Mouse (Mus musculus): ENCODE measurements around the gene Plekhg1. TPM values are rescaled to one million over a fixed set of nuclear protein-coding genes. Genes with fewer than 3 reads are reported as not detected.

Gene Plekhg1
- polyA plus RNA-seq, 1 experiment from 2014 or later = 9.8 TPM

GRCm38 (mm10) chr10:3881179-3881578, 141.0 kb downstream of the Plekhg1 start:
- WGBS = 67% methylated on average over 2 of the region's 2 CpGs
- no peaks in the 10 kb centered on the region for H3K36me3 ChIP-seq
- DNase-seq (ENCODE audit: low spot score) = no peak

DNA sequence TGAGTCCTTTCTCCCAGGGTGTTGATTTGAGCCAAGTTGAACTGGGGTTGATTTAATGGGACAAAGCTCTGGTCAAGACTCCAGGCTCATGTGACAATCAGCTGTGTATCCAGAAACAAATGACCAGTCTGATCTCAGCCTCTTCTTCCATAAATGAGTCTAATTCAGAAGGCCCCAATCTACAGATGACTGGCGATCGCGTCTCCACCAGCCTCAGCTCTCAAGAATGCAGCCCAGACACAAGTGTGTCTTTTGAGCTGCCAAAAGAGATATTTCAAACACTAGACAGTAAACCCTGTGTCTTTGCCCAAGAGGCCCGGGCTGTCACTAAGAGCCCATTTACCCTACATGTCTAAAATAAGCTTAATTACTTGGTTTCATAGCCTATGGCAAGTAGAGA, 148.3 kb downstream of the Plekhg1 start:
- Histone ChIP-seq H3K4me3 (no peak overlapping the region), H3K4me1 (peaks cover 15% of the 10 kb centered on the region)
- 88% methylated on average over 4 of the region's 4 CpGs for whole genome bisulfite sequencing

More at GRCm38 (mm10) chr10:3881179-3881578, 141.0 kb downstream of the Plekhg1 start:
- Histone ChIP-seq H3K27me3 (ENCODE audit: low read depth, poor library complexity, severe bottlenecking) (no peaks in the 10 kb centered on the region), H3K4me1 (no peaks in the 10 kb centered on the region), H3K27ac (no peak overlapping the region), H3K4me3 (no peak overlapping the region), H3K9me3 (replicated peaks) (no peaks in the 10 kb centered on the region)

DNA sequence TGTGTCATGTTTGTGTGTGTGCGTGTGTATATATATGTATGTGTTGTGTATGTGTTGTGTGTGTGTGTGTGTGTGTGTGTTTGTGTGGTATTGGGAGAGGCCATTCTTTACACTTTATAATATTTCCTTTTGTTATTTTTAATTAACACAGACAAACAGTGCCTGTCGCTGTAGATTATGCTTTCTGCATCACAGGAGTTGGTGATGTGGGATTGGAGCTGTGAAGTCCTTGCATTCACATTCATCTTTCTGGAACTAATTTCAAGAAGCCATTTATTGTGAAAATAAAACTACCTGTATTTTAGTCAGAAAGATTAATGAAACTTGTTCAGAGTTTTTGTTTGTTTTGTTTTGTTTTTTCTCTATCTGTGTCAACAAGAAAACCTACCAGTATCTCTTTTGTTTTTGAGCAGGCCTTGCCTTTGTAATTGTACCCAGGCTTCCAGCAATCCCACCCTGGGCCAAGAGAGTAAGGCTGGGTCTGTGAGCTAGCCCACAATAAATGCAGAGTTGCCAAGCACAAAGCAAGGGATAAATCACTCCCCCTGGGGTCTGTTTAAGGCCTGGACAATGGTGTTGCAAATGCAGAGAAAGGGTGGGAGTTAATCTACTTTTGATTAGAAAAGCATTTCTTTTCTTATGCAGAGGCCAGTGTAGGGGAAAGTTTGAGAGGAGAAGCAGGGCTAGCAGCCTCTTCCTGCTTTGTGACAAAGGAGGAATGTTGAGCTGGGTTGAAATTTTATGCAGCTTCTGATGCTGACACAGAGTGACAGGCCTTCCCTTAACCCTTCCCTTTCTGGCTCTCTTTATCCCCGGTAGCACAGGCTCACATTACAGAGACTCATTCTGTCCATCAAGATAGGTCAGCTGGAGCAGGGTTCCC, 151.5 kb downstream of the Plekhg1 start:
- no peak for DNase-seq (ENCODE audit: low spot score)
- Histone ChIP-seq H3K4me1 (peaks cover 15% of the 10 kb centered on the region), H3K9me3 (replicated peaks) (no peaks in the 10 kb centered on the region), H3K36me3 (no peaks in the 10 kb centered on the region), H3K27me3 (ENCODE audit: low read depth, poor library complexity, severe bottlenecking) (no peaks in the 10 kb centered on the region), H3K4me3 (no peak overlapping the region), H3K27ac (peak overlapping the region; percentile 71)
- 40% methylated on average over 3 of the region's 3 CpGs for WGBS

More for the DNA sequence above, 148.3 kb downstream of the Plekhg1 start:
- Histone ChIP-seq H3K27ac (no peak overlapping the region), H3K27me3 (ENCODE audit: low read depth, poor library complexity, severe bottlenecking) (no peaks in the 10 kb centered on the region), H3K9me3 (replicated peaks) (no peaks in the 10 kb centered on the region), H3K36me3 (no peaks in the 10 kb centered on the region)
- no peak for DNase-seq (ENCODE audit: low spot score)

- Histone ChIP-seq H3K4me1 (peaks cover 12% of the 10 kb centered on the region), H3K27ac (peak overlapping the region; percentile 71), H3K27me3 (ENCODE audit: low read depth, poor library complexity, severe bottlenecking) (no peaks in the 10 kb centered on the region), H3K4me3 (no peak overlapping the region), H3K36me3 (no peaks in the 10 kb centered on the region), H3K9me3 (replicated peaks) (no peaks in the 10 kb centered on the region)
- 56% methylated on average over 3 of the region's 3 CpGs for WGBS
- DNase-seq (ENCODE audit: low spot score) = no peak
Measured at GRCm38 (mm10) chr10:3892368-3892767, 152.2 kb downstream of the Plekhg1 start.

GRCm38 (mm10) chr10:3898068-3898467, 157.9 kb downstream of the Plekhg1 start:
- Histone ChIP-seq H3K4me3 (no peak overlapping the region), H3K9me3 (replicated peaks) (no peaks in the 10 kb centered on the region), H3K4me1 (0 out of 2 replicates have a peak, but pooled peaks cover 4% of the 10 kb centered on the region), H3K36me3 (no peaks in the 10 kb centered on the region), H3K27ac (no peak overlapping the region), H3K27me3 (ENCODE audit: low read depth, poor library complexity, severe bottlenecking) (no peaks in the 10 kb centered on the region)
- 39% methylated on average over 3 of the region's 3 CpGs for WGBS
- no peak for DNase-seq (ENCODE audit: low spot score)

DNA sequence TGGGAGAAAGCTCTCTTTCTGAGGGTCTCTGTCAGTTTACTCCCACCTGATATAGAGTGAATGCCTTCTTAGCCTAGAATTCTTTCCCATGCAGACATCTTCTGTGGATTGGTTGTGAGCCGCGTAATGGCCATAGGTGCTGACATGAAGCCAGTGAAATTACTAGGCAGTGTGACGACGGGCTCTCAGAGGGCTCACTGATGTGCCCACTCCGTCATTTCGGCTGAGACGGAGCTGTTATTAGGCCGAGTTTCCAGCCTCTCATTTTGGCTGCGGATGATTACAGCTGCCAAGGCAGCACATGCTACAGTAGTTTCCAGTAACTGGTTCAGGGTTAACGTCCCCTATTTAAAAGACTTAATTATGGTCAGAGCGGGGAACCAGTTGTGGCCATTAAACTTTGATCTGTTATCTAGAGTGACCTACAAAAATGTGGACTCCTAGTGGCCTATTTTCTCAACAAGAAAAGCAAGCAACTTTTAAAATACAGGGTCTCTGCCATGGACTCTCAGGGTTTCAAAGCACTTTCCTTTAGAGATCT, 160.3 kb downstream of the Plekhg1 start:
- Histone ChIP-seq H3K4me3 (no peak overlapping the region), H3K27me3 (ENCODE audit: low read depth, poor library complexity, severe bottlenecking) (no peaks in the 10 kb centered on the region), H3K36me3 (no peaks in the 10 kb centered on the region), H3K4me1 (0 out of 2 replicates have a peak, but pooled peaks cover 4% of the 10 kb centered on the region), H3K9me3 (replicated peaks) (no peaks in the 10 kb centered on the region), H3K27ac (no peak overlapping the region)
- WGBS = 59% methylated on average over 11 of the region's 11 CpGs
- DNase-seq (ENCODE audit: low spot score) = no peak

DNA sequence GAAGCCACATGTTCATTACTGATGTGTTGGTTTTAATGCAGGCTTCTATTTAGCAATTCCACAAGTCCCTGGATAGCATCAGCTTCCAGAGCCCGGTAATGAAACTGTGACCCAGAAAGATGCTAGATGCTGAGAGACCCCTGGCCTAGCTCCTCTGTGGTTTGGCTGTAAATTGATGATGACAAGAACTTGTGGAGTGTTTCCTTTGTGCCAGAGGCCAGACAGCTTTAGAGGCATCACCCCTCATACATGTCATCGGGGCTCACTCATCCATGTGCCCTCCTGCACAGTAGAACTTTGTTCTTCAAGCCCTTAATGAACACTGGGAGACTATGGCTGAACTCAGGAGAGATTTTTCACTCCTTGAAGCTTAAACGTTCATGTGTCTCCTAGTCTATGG, 165.6 kb downstream of the Plekhg1 start:
- H3K4me1 ChIP-seq = 0 out of 2 replicates have a peak, but pooled peaks cover 3% of the 10 kb centered on the region
- 89% methylated on average over 3 of the region's 3 CpGs for WGBS

GRCm38 (mm10) chr10:3914104-3914503, 173.9 kb downstream of the Plekhg1 start:
- Histone ChIP-seq H3K27ac (no peak overlapping the region), H3K36me3 (no peaks in the 10 kb centered on the region), H3K9me3 (replicated peaks) (no peaks in the 10 kb centered on the region), H3K4me3 (no peak overlapping the region), H3K27me3 (ENCODE audit: low read depth, poor library complexity, severe bottlenecking) (no peaks in the 10 kb centered on the region), H3K4me1 (no peaks in the 10 kb centered on the region)
- 83% methylated on average over 5 of the region's 5 CpGs for WGBS
- DNase-seq (ENCODE audit: low spot score) = no peak

More for the DNA sequence above, 165.6 kb downstream of the Plekhg1 start:
- Histone ChIP-seq H3K4me3 (no peak overlapping the region), H3K27ac (no peak overlapping the region), H3K27me3 (ENCODE audit: low read depth, poor library complexity, severe bottlenecking) (no peaks in the 10 kb centered on the region), H3K36me3 (no peaks in the 10 kb centered on the region), H3K9me3 (replicated peaks) (no peaks in the 10 kb centered on the region)
- DNase-seq (ENCODE audit: low spot score) = no peak

DNA sequence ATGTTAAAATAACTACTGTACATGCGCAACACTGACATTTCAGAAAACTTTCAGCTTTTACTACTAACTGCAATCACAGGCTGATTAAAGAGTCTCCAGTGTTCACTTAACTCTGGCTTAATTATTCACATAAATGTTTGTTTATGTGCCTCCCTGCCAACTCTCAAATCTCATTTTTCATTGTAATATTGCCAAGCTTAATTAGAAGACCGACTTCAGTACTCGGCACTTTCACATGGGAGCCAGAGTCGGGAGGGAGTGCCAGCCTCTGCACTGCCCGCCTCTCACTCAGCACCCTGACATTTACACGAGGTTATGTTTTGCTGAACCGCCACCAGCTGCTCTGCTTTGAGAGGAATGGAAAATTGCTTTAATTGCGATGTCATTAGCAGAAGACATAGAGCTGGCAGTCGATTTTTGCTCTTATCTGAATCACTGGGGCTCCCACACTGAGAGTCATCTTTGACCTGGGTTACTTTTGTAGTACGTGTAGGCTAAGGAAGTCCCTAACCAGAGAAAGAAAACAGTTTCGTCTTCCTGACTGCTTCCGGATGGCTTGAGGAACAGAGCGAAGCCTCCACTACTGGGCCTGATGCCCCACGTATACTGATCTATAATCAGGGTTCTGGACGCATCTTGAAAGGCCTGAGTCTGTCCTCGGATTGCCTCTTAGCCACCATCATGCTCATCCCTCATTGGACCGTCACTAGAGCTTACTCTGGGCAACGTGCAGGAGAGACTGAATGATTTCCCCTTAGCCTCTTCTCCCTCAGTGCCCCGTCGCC, 180.4 kb downstream of the Plekhg1 start:
- no peak for DNase-seq (ENCODE audit: low spot score)
- WGBS = 85% methylated on average over 20 of the region's 20 CpGs

GRCm38 (mm10) chr10:3928008-3928545, 187.9 kb downstream of the Plekhg1 start:
- 86% methylated on average over 4 of the region's 4 CpGs for WGBS
- H3K4me3 ChIP-seq = no peak overlapping the region
- peaks cover under 1% of the 10 kb centered on the region; the same call in 1 of the 2 replicates for H3K4me1 ChIP-seq
- H3K36me3 ChIP-seq = no peaks in the 10 kb centered on the region
- no peak for DNase-seq (ENCODE audit: low spot score)
- H3K27ac ChIP-seq = no peak overlapping the region
- no peaks in the 10 kb centered on the region for H3K27me3 ChIP-seq (ENCODE audit: low read depth, poor library complexity, severe bottlenecking)
- H3K9me3 ChIP-seq (replicated peaks) = no peaks in the 10 kb centered on the region

More for the DNA sequence above, 180.4 kb downstream of the Plekhg1 start:
- no peaks in the 10 kb centered on the region for H3K4me1 ChIP-seq
- H3K4me3 ChIP-seq = no peak overlapping the region
- no peaks in the 10 kb centered on the region for H3K27me3 ChIP-seq (ENCODE audit: low read depth, poor library complexity, severe bottlenecking)
- H3K9me3 ChIP-seq (replicated peaks) = no peaks in the 10 kb centered on the region
- H3K36me3 ChIP-seq = no peaks in the 10 kb centered on the region
- H3K27ac ChIP-seq = no peak overlapping the region

GRCm38 (mm10) chr10:3931831-3932230, 191.7 kb downstream of the Plekhg1 start:
- no peak overlapping the region for H3K27ac ChIP-seq
- no peaks in the 10 kb centered on the region for H3K27me3 ChIP-seq (ENCODE audit: low read depth, poor library complexity, severe bottlenecking)
- peaks cover 5% of the 10 kb centered on the region for H3K4me1 ChIP-seq
- no peaks in the 10 kb centered on the region for H3K36me3 ChIP-seq
- DNase-seq (ENCODE audit: low spot score) = no peak
- no peaks in the 10 kb centered on the region for H3K9me3 ChIP-seq (replicated peaks)
- no peak overlapping the region for H3K4me3 ChIP-seq

DNA sequence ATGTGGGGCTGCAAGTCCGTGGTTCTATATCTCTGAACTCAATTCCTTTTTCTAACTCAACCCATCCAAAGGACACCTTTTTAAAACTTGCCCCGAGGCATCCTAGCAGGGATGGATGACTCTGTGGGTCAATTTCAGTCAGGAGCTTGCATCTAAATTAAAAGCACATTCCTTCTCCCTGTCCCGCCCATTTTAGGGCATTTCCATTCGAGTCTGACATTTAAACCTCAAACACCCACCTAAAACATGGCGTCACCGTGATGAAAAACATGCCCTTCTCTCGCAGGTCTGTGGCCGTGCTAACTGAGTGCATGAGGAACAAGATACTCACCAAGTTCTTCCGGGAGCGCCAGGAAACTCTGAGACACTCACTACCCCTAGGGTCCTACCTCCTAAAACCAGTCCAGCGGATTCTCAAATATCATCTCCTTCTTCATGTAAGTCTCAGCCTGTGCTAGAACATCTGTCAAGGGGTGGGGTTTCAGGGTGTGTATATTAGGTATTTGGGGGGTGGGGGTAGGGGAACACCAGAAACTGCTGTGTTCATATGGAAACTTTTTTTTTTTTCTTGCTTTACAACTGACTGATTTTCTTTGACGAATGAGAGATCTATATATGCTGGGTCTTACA, 193.3 kb downstream of the Plekhg1 start:
- DNase-seq (ENCODE audit: low spot score) = no peak
- Histone ChIP-seq H3K4me1 (peaks cover 5% of the 10 kb centered on the region), H3K36me3 (no peaks in the 10 kb centered on the region), H3K27ac (no peak overlapping the region), H3K9me3 (replicated peaks) (no peaks in the 10 kb centered on the region), H3K4me3 (no peak overlapping the region), H3K27me3 (ENCODE audit: low read depth, poor library complexity, severe bottlenecking) (no peaks in the 10 kb centered on the region)
- WGBS = 54% methylated on average over 12 of the region's 12 CpGs
